Comparison of ENCODE assay signal across 27 mouse cellular contexts in genomic region chr4:73516717-73517116, GRCm38 (mm10).
DNase-seq lines count a peak whose midpoint lies in the region; ATAC-seq and TF ChIP-seq lines count a peak whose summit lies in the region.
"Had no signal": no experiment of that assay in that cellular context is flagged by ENCODE, and none has a peak within 500 bp of the region (broad histone marks: within the 10 kb centered on the region; RNA-seq: fewer than 3 reads in every experiment).

No protein-coding gene starts in this region.

- H3K27ac ChIP-seq in forebrain, embryonic 12.5 days, result no peak overlapping the region
- H3K27ac ChIP-seq in forebrain, postnatal 0 days (ENCODE audit: low read depth, low read length), result no peak overlapping the region
- no peak overlapping the region for H3K27ac ChIP-seq in midbrain, embryonic 11.5 days (ENCODE audit: low read depth, low read length)
- no peak overlapping the region for H3K27ac ChIP-seq in midbrain, embryonic 16.5 days (ENCODE audit: low read length)
- H3K27ac ChIP-seq: embryonic facial prominence, embryonic 15.5 days; intestine, embryonic 15.5 days; limb, embryonic 15.5 days; liver, embryonic 14.5 days; lung, embryonic 15.5 days; stomach, postnatal 0 days had no signal

- ATAC-seq in forebrain, embryonic 12.5 days (ENCODE audit: low FRiP score), result peak; percentile 53; the same call in 1 of the 2 replicates
- ATAC-seq in forebrain, postnatal 0 days, result no peak
- peak; percentile 35; the same call in 1 of the 2 replicates for ATAC-seq in midbrain, embryonic 11.5 days (ENCODE audit: low FRiP score)
- no peak for ATAC-seq in midbrain, embryonic 16.5 days
- ATAC-seq: CD4-positive, CD25-positive, alpha-beta regulatory T cell, adult 4 months; intestine, embryonic 15.5 days; Patski had no signal

- DNase-seq in forebrain, postnatal 0 days, result no peak
- no peak for DNase-seq in midbrain, embryonic 11.5 days (ENCODE audit: low spot score, missing footprints)
- DNase-seq in brain, embryonic 14.5 days (ENCODE audit: low read depth), result peak; percentile 40
- peak; percentile 4 for DNase-seq in mesoderm, embryonic 11.5 days (ENCODE audit: low read depth, low spot score)
- no peak for DNase-seq in embryo, embryonic 10.5 days (ENCODE audit: low spot score)
- no peak for DNase-seq in adrenal gland, adult (ENCODE audit: inconsistent age in 2 of 2, low spot score in 1 of 2)
- DNase-seq: adrenal gland, adult 8-10 months; cerebellum, adult 2 months; cerebellum, postnatal 25 days; embryo, embryonic 11 days; heart, postnatal 4 days; kidney, postnatal 10 days; left cerebral cortex, postnatal 4 days; lung, postnatal 36 days; thymus, adult 2 months; thymus, postnatal 4 days had no signal

- H3K36me3 ChIP-seq in forebrain, embryonic 12.5 days (replicated peaks), result no peaks in the 10 kb centered on the region
- no peaks in the 10 kb centered on the region for H3K36me3 ChIP-seq in forebrain, postnatal 0 days (ENCODE audit: insufficient read depth)
- H3K36me3 ChIP-seq in midbrain, embryonic 11.5 days (ENCODE audit: control insufficient read depth, insufficient read depth, low read length), result no peaks in the 10 kb centered on the region
- H3K36me3 ChIP-seq in midbrain, embryonic 16.5 days (ENCODE audit: control insufficient read depth, insufficient read depth, low read length), result no peaks in the 10 kb centered on the region
- H3K36me3 ChIP-seq: embryonic facial prominence, embryonic 15.5 days; intestine, embryonic 15.5 days; limb, embryonic 15.5 days; lung, embryonic 15.5 days had no signal

- peaks cover 6% of the 10 kb centered on the region for H3K4me1 ChIP-seq in forebrain, embryonic 12.5 days
- H3K4me1 ChIP-seq in forebrain, postnatal 0 days (ENCODE audit: insufficient read depth), result no peaks in the 10 kb centered on the region
- no peaks in the 10 kb centered on the region for H3K4me1 ChIP-seq in midbrain, embryonic 11.5 days (ENCODE audit: control insufficient read depth, insufficient read depth, low read length)
- 0 out of 2 replicates have a peak, but pooled peaks cover 2% of the 10 kb centered on the region for H3K4me1 ChIP-seq in midbrain, embryonic 16.5 days (ENCODE audit: control insufficient read depth, insufficient read depth, low read length)
- H3K4me1 ChIP-seq: embryonic facial prominence, embryonic 15.5 days; intestine, embryonic 15.5 days; limb, embryonic 15.5 days; lung, embryonic 15.5 days; megakaryocyte, embryonic 14.5 days had no signal

- WGBS in forebrain, embryonic 12.5 days, result 37% methylated on average over 2 of the region's 2 CpGs
- WGBS in forebrain, postnatal 0 days, result 34% methylated on average over 2 of the region's 2 CpGs
- WGBS in midbrain, embryonic 11.5 days, result 75% methylated on average over 2 of the region's 2 CpGs
- 57% methylated on average over 2 of the region's 2 CpGs for WGBS in midbrain, embryonic 16.5 days

- H3K4me2 ChIP-seq in forebrain, embryonic 12.5 days, result no peak overlapping the region
- no peak overlapping the region for H3K4me2 ChIP-seq in forebrain, postnatal 0 days (ENCODE audit: low read depth)
- no peak overlapping the region for H3K4me2 ChIP-seq in midbrain, embryonic 11.5 days
- no peak overlapping the region for H3K4me2 ChIP-seq in midbrain, embryonic 16.5 days (ENCODE audit: low read length)
- H3K4me2 ChIP-seq: embryonic facial prominence, embryonic 15.5 days; intestine, embryonic 15.5 days; limb, embryonic 15.5 days; lung, embryonic 15.5 days had no signal

- no peak overlapping the region for H3K4me3 ChIP-seq in forebrain, embryonic 12.5 days (replicated peaks)
- H3K4me3 ChIP-seq in forebrain, postnatal 0 days (ENCODE audit: low read depth, low read length), result no peak overlapping the region
- H3K4me3 ChIP-seq in midbrain, embryonic 11.5 days (ENCODE audit: low read depth, low read length), result no peak overlapping the region
- H3K4me3 ChIP-seq in midbrain, embryonic 16.5 days (ENCODE audit: low read depth, low read length), result no peak overlapping the region
- H3K4me3 ChIP-seq: embryonic facial prominence, embryonic 15.5 days; intestine, embryonic 15.5 days; limb, embryonic 15.5 days; lung, embryonic 15.5 days; megakaryocyte, embryonic 14.5 days had no signal

- no peak for TF ChIP-seq CTCF in forebrain, postnatal 0 days (IDR thresholded peaks at IDR 0.05; ENCODE audit: low read depth)
- TF ChIP-seq CTCF in brain, embryonic 14.5 days (IDR thresholded peaks at IDR 0.05; ENCODE audit: borderline replicate concordance, extremely low read depth, insufficient read depth, insufficient read length), result no peak

- H3K27me3 ChIP-seq in forebrain, embryonic 12.5 days, result no peaks in the 10 kb centered on the region
- H3K27me3 ChIP-seq in forebrain, postnatal 0 days (ENCODE audit: insufficient read depth, low read length), result no peaks in the 10 kb centered on the region
- no peaks in the 10 kb centered on the region for H3K27me3 ChIP-seq in midbrain, embryonic 11.5 days (ENCODE audit: control insufficient read depth, insufficient read depth, low read length)
- no peaks in the 10 kb centered on the region for H3K27me3 ChIP-seq in midbrain, embryonic 16.5 days (ENCODE audit: control insufficient read depth, insufficient read depth, low read depth, low read length)
- H3K27me3 ChIP-seq: embryonic facial prominence, embryonic 15.5 days; intestine, embryonic 15.5 days; limb, embryonic 15.5 days; lung, embryonic 15.5 days; megakaryocyte, embryonic 14.5 days; Patski had no signal

- TF ChIP-seq POLR2A in brain, embryonic 14.5 days (IDR thresholded peaks at IDR 0.05; ENCODE audit: borderline replicate concordance, extremely low read depth, insufficient read depth, insufficient read length, poor library complexity, severe bottlenecking), result no peak

- no peak overlapping the region for H3K9ac ChIP-seq in forebrain, embryonic 12.5 days
- H3K9ac ChIP-seq in forebrain, postnatal 0 days, result no peak overlapping the region
- no peak overlapping the region for H3K9ac ChIP-seq in midbrain, embryonic 11.5 days (ENCODE audit: low read length)
- no peak overlapping the region for H3K9ac ChIP-seq in midbrain, embryonic 16.5 days (ENCODE audit: low read depth, low read length)
- H3K9ac ChIP-seq: embryonic facial prominence, embryonic 15.5 days; intestine, embryonic 15.5 days; limb, embryonic 15.5 days; liver, embryonic 14.5 days; lung, embryonic 15.5 days had no signal

- H3K9me3 ChIP-seq in forebrain, embryonic 12.5 days, result 0 out of 2 replicates have a peak, but pooled peaks cover 4% of the 10 kb centered on the region
- no peaks in the 10 kb centered on the region for H3K9me3 ChIP-seq in forebrain, postnatal 0 days (ENCODE audit: low read length)
- no peaks in the 10 kb centered on the region for H3K9me3 ChIP-seq in midbrain, embryonic 11.5 days (ENCODE audit: control insufficient read depth, low read length)
- H3K9me3 ChIP-seq in midbrain, embryonic 16.5 days (replicated peaks; ENCODE audit: control insufficient read depth, low read length, poor library complexity, severe bottlenecking), result no peaks in the 10 kb centered on the region
- H3K9me3 ChIP-seq: embryonic facial prominence, embryonic 15.5 days; intestine, embryonic 15.5 days; limb, embryonic 15.5 days; lung, embryonic 15.5 days had no signal

Comparison
In these comparisons a context has a peak if more than half of its experiments do, and no peak if none do; other contexts are left out.
1. ATAC-seq: peak in forebrain, embryonic 12.5 days (single experiment) and midbrain, embryonic 11.5 days (single experiment); none in forebrain, postnatal 0 days (single experiment) and midbrain, embryonic 16.5 days (single experiment).
2. DNase-seq: peak in brain, embryonic 14.5 days (single experiment) and mesoderm, embryonic 11.5 days (single experiment); none in forebrain, postnatal 0 days (single experiment), midbrain, embryonic 11.5 days (single experiment), embryo, embryonic 10.5 days (single experiment) and adrenal gland, adult (0 of 2).